Mouse (Mus musculus): ENCODE measurements around the gene Rab30.

The Rab30 gene

GRCm38 (mm10) chr7:92799665-92800595 lies 58.5 kb downstream of the Rab30 start:
- DNase-seq (ENCODE audit: low spot score in 2 of 2): no peak

GRCm38 (mm10) chr7:92802158-92802557 lies 60.8 kb downstream of the Rab30 start:
- DNase-seq (ENCODE audit: low spot score in 2 of 2): no peak

GRCm38 (mm10) chr7:92803191-92803590 lies 61.8 kb downstream of the Rab30 start:
- DNase-seq (ENCODE audit: low spot score in 2 of 2): no peak

GRCm38 (mm10) chr7:92804919-92805668 lies 63.7 kb downstream of the Rab30 start:
- DNase-seq (ENCODE audit: low spot score in 2 of 2): no peak

- peak in 1 of 2 experiments; percentile 13 for DNase-seq (ENCODE audit: low spot score in 2 of 2)
Observed at GRCm38 (mm10) chr7:92806512-92807188, 65.2 kb downstream of the Rab30 start.

GRCm38 (mm10) chr7:92807482-92807881 lies 66.1 kb downstream of the Rab30 start:
- no peak for DNase-seq (ENCODE audit: low spot score in 2 of 2)

GRCm38 (mm10) chr7:92811667-92812279 lies 70.4 kb downstream of the Rab30 start:
- no peak for DNase-seq (ENCODE audit: low spot score in 2 of 2)

- DNase-seq (ENCODE audit: low spot score in 2 of 2): no peak
Observed at GRCm38 (mm10) chr7:92817242-92817641, 75.8 kb downstream of the Rab30 start.

- no peak for DNase-seq (ENCODE audit: low spot score in 2 of 2)
Observed at GRCm38 (mm10) chr7:92817886-92818285, 76.5 kb downstream of the Rab30 start.

DNA sequence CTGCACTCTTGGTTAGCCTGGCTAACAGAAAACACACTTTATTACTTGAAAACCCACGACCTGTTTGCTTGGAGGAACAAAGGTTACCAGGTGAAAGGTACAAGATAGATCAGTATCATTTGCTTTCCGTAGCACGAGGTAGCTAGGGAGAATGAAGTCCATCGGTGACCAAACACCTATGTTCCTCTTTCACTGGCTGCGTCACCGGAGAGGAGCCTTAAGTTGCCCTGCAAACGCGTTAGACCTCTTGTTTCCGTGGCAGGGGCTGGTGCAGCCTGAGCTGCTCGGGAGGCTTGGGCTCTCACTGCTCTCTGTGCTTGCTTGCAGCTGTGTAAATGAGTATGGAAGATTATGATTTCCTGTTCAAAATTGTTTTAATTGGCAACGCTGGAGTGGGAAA lies 78.3 kb downstream of the Rab30 start:
- DNase-seq (ENCODE audit: low spot score in 2 of 2): no peak

- no peak for DNase-seq (ENCODE audit: low spot score in 2 of 2)
Observed at GRCm38 (mm10) chr7:92820410-92820809, 79.0 kb downstream of the Rab30 start.

DNA sequence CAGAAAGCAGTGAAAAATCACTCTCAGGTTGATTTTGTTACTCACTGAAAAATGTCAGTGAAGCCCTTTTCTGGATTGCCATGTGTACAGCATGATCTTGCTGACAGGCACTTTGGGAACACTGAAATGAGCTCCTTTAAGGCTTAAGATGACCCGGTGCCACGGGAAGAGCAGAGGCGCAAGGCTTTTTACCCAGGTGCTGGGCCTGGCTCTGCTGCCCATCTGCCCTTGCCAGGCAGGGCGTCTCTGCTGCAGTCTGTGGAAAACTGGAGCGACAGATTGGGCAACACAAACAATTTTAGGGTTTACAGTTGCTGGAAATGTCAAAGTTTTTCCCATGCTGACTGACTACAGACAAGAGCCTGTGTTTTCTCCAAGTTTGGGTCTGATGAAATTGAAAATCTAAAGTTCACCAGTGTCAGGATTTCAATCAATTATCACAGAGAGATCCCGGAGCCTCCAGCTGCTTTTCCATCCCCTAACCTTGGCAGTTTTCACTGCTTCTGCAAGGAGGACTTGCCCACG lies 79.6 kb downstream of the Rab30 start:
- no peak for DNase-seq (ENCODE audit: low spot score in 2 of 2)

DNA sequence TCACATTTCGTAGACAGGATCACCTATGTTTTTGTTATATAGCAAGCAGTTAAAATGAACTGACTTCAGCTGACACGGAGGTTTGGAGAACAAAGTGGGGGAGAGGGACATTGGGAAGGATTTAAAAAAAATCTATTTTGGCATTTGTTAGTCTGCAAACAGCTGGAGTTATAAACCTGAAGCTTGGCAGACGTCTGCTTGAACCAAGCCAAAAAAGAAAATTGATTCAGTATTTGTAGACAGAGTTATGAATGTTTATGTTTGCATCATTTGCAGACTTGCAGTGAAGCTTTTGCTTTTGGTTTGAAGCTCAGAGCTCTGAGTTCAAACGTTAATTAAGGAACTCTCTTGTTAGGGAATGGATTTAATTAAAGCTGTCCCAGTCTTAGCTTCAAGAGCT lies 80.5 kb downstream of the Rab30 start:
- DNase-seq (ENCODE audit: low spot score in 2 of 2): no peak

GRCm38 (mm10) chr7:92822409-92823101 lies 81.2 kb downstream of the Rab30 start:
- DNase-seq (ENCODE audit: low spot score in 2 of 2): no peak

DNA sequence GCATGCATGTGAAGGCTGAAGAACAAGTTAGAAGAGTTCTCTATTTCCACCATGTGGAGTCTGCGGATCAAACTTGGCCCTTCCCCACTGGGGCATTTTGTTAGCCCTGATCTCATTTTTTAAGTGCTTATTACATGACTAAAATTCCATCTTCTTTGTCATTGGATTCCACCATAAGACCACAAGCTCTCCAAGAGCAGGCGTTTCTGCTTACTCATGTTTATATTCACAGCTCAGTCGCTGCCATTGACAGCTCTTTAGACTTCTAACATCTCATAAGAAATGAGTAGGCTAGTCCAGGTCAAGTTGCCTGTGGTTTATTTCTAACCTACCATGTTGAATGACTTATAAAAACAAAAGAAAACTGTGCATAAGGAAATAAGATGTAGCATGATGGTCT lies 84.8 kb downstream of the Rab30 start:
- no peak for DNase-seq (ENCODE audit: low spot score in 2 of 2)

DNA sequence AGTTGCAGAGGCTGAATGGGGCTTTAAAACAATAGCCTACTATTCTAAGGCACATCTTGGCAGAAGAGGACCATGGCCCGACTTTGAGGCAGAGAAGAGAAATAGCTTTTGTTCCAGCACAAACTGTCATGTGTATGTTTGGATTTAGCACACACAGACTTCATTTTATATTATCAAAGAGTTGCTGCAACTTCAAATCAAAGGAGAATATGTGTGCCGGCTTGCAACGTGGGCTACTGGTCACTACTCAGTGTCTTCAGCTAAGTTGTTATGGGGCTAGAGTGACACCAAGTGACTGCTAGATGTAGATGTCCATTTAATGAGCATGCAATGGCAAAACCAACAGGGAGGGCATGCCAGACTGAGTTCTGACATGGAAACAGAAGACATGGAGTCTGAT lies 86.6 kb downstream of the Rab30 start:
- DNase-seq (ENCODE audit: low spot score in 2 of 2): no peak

GRCm38 (mm10) chr7:92832395-92832794 lies 91.0 kb downstream of the Rab30 start:
- DNase-seq (ENCODE audit: low spot score in 2 of 2): no peak

DNA sequence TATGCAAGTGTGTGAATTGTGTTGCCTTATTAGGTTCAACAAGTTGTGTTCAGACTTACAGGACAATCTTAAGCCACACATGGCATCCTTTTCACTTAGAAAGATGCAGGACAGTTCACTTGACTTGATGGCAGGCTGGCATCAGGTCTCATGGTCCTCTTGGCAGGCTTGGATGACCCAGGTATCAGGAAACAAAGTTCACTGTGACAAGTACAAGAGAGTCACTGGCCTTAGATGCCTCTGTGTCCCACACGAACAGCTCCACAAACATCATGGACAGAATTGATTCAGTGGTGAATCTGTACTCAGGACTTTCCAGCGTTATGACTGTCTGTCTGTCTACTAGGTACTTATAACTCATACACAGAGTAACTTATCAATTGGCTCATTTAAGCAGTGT lies 93.0 kb downstream of the Rab30 start:
- no peak for DNase-seq (ENCODE audit: low spot score in 2 of 2)

DNA sequence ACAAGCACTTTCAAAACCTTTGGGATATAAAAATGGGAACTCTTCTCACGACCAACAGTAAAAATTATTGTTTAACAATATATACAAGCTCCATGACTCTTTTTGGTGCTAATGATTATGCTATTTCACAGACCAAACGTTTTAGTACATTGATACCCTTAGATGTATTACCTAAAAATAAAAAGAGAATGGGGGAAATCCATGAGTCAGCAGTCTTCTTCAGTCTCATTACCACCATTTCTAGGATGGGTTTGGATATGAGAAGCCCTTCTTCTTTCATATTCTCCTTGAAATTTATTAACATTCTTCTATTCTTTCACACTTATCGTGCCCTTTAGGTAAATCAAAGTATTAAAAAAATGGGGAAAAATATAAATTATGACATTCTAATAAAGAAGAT lies 95.0 kb downstream of the Rab30 start:
- no peak for DNase-seq (ENCODE audit: low spot score in 2 of 2)

DNA sequence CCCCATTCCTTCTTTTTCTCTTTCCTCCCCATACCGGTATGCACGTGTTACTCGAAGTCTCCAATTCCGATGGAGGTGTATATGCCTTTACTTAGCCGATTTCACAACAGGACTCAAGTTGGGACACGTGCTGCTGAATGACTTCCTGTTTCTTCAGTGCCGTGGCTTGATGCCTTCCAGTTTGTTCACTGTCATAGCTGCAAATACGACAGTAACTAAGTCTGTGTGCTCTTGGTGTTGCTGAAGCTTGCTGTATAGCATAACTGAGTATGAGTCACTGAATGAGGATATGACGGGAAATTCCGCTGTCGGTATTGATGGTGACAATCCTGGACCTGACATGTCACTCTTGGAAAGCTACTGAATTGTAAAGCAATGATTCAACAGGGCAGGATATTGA lies 95.8 kb downstream of the Rab30 start:
- no peak for DNase-seq (ENCODE audit: low spot score in 2 of 2)

DNA sequence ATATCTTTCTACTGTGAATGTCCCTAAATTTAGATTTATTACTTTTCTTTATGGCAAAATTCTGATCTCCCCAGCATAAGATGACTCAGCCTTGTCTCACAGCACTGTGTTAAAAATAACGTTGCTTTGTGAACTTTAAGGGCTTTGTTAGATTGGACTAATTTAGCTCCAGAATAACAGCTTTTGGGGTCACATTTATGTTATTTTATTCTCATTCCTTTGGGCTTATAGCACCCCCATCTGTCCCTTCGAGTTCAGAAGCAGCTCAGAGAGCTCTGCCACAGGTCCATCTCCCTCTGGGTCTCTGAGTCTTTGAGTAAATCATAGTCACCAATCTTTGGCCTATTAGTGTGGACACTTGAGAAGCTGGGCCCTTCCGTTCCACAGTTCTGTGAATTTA lies 96.5 kb downstream of the Rab30 start:
- DNase-seq (ENCODE audit: low spot score in 2 of 2): no peak

Data from frontal cortex, postnatal 14 days (tissue).